Mouse (Mus musculus) kidney, adult 2 months (tissue): ENCODE results near the gene Samhd1.

ENCODE experiments used
- CTCF ChIP-seq: fragments of 200-500 bp; conservative IDR thresholded peaks from 2 replicates; pipeline ENCODE4 v1.5.1; 2011; ENCODE audit warnings: low read depth, mild to moderate bottlenecking, control low read depth, low read length, moderate library complexity, mixed read lengths; ENCODE audit not compliant: insufficient read depth, insufficient read length
- POLR2A ChIP-seq: fragments of 200-500 bp; IDR thresholded peaks from one replicate; pipeline ENCODE4 v1.6.1; 2011; ENCODE audit warnings: low read depth, low read length, control low read depth

DNA sequence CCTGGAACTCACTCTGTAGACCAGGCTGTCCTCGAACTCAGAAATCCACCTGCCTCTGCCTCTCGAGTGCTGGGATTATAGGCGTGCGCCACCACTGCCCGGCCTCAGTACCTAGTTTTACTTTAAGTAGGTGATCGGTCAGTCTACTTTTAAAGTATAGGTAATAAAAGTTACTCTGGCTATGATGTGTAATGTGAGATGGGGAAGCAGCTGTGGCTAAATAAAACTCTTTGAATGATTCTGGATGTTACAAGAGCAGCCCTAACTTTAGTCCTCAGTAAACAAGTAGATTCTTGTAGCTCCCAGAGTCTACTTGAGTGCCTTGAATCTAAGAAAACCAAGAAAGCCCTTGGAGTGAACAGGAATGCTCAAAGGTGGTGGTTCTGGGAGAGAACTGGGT lies 37.9 kb upstream of the Samhd1 start:
- TF ChIP-seq CTCF (no peak), POLR2A (no peak)
